Mouse (Mus musculus): ENCODE data around the gene Ptpn13. TPM values are rescaled to one million over a fixed set of nuclear protein-coding genes. Genes with fewer than 3 reads are reported as not detected.
A peak's percentile ranks its signal among the peaks of the same experiment; 100 is the strongest.

Ptpn13 gene
- 6.4 and 6.6 TPM in 2 replicates for polyA plus RNA-seq (2012; rRNA removed)

GRCm38 (mm10) chr5:103424678-103425319 is at the start of gene Ptpn13:
TSS of gene Ptpn13 (plus strand) at chr5:103425192.
- H3K4me3 ChIP-seq (ENCODE audit: control insufficient read depth, low read depth, low read length), result peak within 1 kb of the TSS; percentile 85
- no peaks in the 10 kb centered on the region for H3K27me3 ChIP-seq (ENCODE audit: control insufficient read depth, insufficient read depth, low read length)
- no peak for TF ChIP-seq CTCF (IDR thresholded peaks at IDR 0.05; ENCODE audit: control insufficient read depth, insufficient read depth, insufficient replicate concordance, low read depth, low read length)
- peak; percentile 63 for TF ChIP-seq POLR2A (IDR thresholded peaks at IDR 0.05; ENCODE audit: control insufficient read depth, low read depth, low read length)
- peak within 1 kb of the TSS; percentile 39 for H3K27ac ChIP-seq (ENCODE audit: control insufficient read depth, insufficient read depth, low read depth, low read length)
- H3K36me3 ChIP-seq (ENCODE audit: control insufficient read depth, insufficient read depth, low read length), result no peaks in the 10 kb centered on the region
- peaks cover 5% of the 10 kb centered on the region for H3K4me1 ChIP-seq (ENCODE audit: control insufficient read depth, insufficient read depth, low read length)

GRCm38 (mm10) chr5:103375226-103375625 is 49.8 kb upstream of the Ptpn13 start:
- peaks cover 3% of the 10 kb centered on the region; the same call in 1 of the 2 replicates for H3K4me1 ChIP-seq (ENCODE audit: control insufficient read depth, insufficient read depth, low read length)
- H3K27ac ChIP-seq (ENCODE audit: control insufficient read depth, insufficient read depth, low read depth, low read length), result no peak overlapping the region
- no peak overlapping the region for H3K4me3 ChIP-seq (ENCODE audit: control insufficient read depth, low read depth, low read length)
- TF ChIP-seq POLR2A (IDR thresholded peaks at IDR 0.05; ENCODE audit: control insufficient read depth, low read depth, low read length), result no peak
- TF ChIP-seq CTCF (IDR thresholded peaks at IDR 0.05; ENCODE audit: control insufficient read depth, insufficient read depth, insufficient replicate concordance, low read depth, low read length), result no peak
- H3K36me3 ChIP-seq (ENCODE audit: control insufficient read depth, insufficient read depth, low read length), result no peaks in the 10 kb centered on the region
- no peaks in the 10 kb centered on the region for H3K27me3 ChIP-seq (ENCODE audit: control insufficient read depth, insufficient read depth, low read length)

GRCm38 (mm10) chr5:103376354-103377295 is 48.4 kb upstream of the Ptpn13 start:
- H3K27me3 ChIP-seq (ENCODE audit: control insufficient read depth, insufficient read depth, low read length), result no peaks in the 10 kb centered on the region
- no peak for TF ChIP-seq POLR2A (IDR thresholded peaks at IDR 0.05; ENCODE audit: control insufficient read depth, low read depth, low read length)
- TF ChIP-seq CTCF (IDR thresholded peaks at IDR 0.05; ENCODE audit: control insufficient read depth, insufficient read depth, insufficient replicate concordance, low read depth, low read length), result no peak
- H3K27ac ChIP-seq (ENCODE audit: control insufficient read depth, insufficient read depth, low read depth, low read length), result peak overlapping the region; percentile 50
- no peak overlapping the region; the same call in 1 of the 2 replicates for H3K4me3 ChIP-seq (ENCODE audit: control insufficient read depth, low read depth, low read length)
- H3K36me3 ChIP-seq (ENCODE audit: control insufficient read depth, insufficient read depth, low read length), result no peaks in the 10 kb centered on the region
- peaks cover 3% of the 10 kb centered on the region; the same call in 1 of the 2 replicates for H3K4me1 ChIP-seq (ENCODE audit: control insufficient read depth, insufficient read depth, low read length)

GRCm38 (mm10) chr5:103377493-103378130 is 47.4 kb upstream of the Ptpn13 start:
- Histone ChIP-seq H3K4me1 (ENCODE audit: control insufficient read depth, insufficient read depth, low read length) (peaks cover 3% of the 10 kb centered on the region; the same call in 1 of the 2 replicates), H3K36me3 (ENCODE audit: control insufficient read depth, insufficient read depth, low read length) (no peaks in the 10 kb centered on the region), H3K4me3 (ENCODE audit: control insufficient read depth, low read depth, low read length) (no peak overlapping the region), H3K27me3 (ENCODE audit: control insufficient read depth, insufficient read depth, low read length) (no peaks in the 10 kb centered on the region), H3K27ac (ENCODE audit: control insufficient read depth, insufficient read depth, low read depth, low read length) (peak overlapping the region; percentile 39)
- TF ChIP-seq POLR2A (IDR thresholded peaks at IDR 0.05; ENCODE audit: control insufficient read depth, low read depth, low read length) (no peak), CTCF (IDR thresholded peaks at IDR 0.05; ENCODE audit: control insufficient read depth, insufficient read depth, insufficient replicate concordance, low read depth, low read length) (no peak)

GRCm38 (mm10) chr5:103380785-103381527 is 44.0 kb upstream of the Ptpn13 start:
- TF ChIP-seq POLR2A (IDR thresholded peaks at IDR 0.05; ENCODE audit: control insufficient read depth, low read depth, low read length) (no peak), CTCF (IDR thresholded peaks at IDR 0.05; ENCODE audit: control insufficient read depth, insufficient read depth, insufficient replicate concordance, low read depth, low read length) (no peak)

GRCm38 (mm10) chr5:103382951-103383350 is 42.0 kb upstream of the Ptpn13 start:
- Histone ChIP-seq H3K4me1 (ENCODE audit: control insufficient read depth, insufficient read depth, low read length) (no peaks in the 10 kb centered on the region), H3K27ac (ENCODE audit: control insufficient read depth, insufficient read depth, low read depth, low read length) (no peak overlapping the region), H3K4me3 (ENCODE audit: control insufficient read depth, low read depth, low read length) (no peak overlapping the region), H3K36me3 (ENCODE audit: control insufficient read depth, insufficient read depth, low read length) (no peaks in the 10 kb centered on the region), H3K27me3 (ENCODE audit: control insufficient read depth, insufficient read depth, low read length) (no peaks in the 10 kb centered on the region)
- TF ChIP-seq POLR2A (IDR thresholded peaks at IDR 0.05; ENCODE audit: control insufficient read depth, low read depth, low read length), result no peak
- TF ChIP-seq CTCF (IDR thresholded peaks at IDR 0.05; ENCODE audit: control insufficient read depth, insufficient read depth, insufficient replicate concordance, low read depth, low read length), result no peak

More at GRCm38 (mm10) chr5:103380785-103381527, 44.0 kb upstream of the Ptpn13 start:
- H3K4me1 ChIP-seq (ENCODE audit: control insufficient read depth, insufficient read depth, low read length), result peaks cover 3% of the 10 kb centered on the region; the same call in 1 of the 2 replicates
- H3K27me3 ChIP-seq (ENCODE audit: control insufficient read depth, insufficient read depth, low read length), result no peaks in the 10 kb centered on the region
- no peak overlapping the region for H3K27ac ChIP-seq (ENCODE audit: control insufficient read depth, insufficient read depth, low read depth, low read length)
- H3K4me3 ChIP-seq (ENCODE audit: control insufficient read depth, low read depth, low read length), result no peak overlapping the region
- no peaks in the 10 kb centered on the region for H3K36me3 ChIP-seq (ENCODE audit: control insufficient read depth, insufficient read depth, low read length)
